In genomic region chrX:36816368-36816899, GRCm38 (mm10) we compare ENCODE assay signal across 10 mouse cellular contexts. TPM values are rescaled to one million over a fixed set of nuclear protein-coding genes. Genes with fewer than 3 reads are reported as not detected.
DNase-seq lines count a peak whose midpoint lies in the region; ATAC-seq and TF ChIP-seq lines count a peak whose summit lies in the region.
"Had no signal": no experiment of that assay in that cellular context is flagged by ENCODE, and none has a peak within 500 bp of the region (broad histone marks: within the 10 kb centered on the region; RNA-seq: fewer than 3 reads in every experiment).

No protein-coding gene starts in this region.

- WGBS in kidney, postnatal 0 days: 37% methylated on average over 8 of the region's 8 CpGs
- whole genome bisulfite sequencing in forebrain, embryonic 10.5 days: 29% methylated on average over 8 of the region's 8 CpGs
- WGBS in limb, embryonic 10.5 days: 29% methylated on average over 8 of the region's 8 CpGs

- no peaks in the 10 kb centered on the region for H3K36me3 ChIP-seq in kidney, postnatal 0 days (ENCODE audit: insufficient read depth, low read length)
- no peaks in the 10 kb centered on the region for H3K36me3 ChIP-seq in forebrain, embryonic 10.5 days (replicated peaks)
- H3K36me3 ChIP-seq in limb, embryonic 10.5 days: no peaks in the 10 kb centered on the region

- H3K9ac ChIP-seq in kidney, postnatal 0 days (ENCODE audit: low read depth, low read length): no peak overlapping the region

- no peaks in the 10 kb centered on the region for H3K27me3 ChIP-seq in kidney, postnatal 0 days (ENCODE audit: insufficient read depth, low read length)
- H3K27me3 ChIP-seq in forebrain, embryonic 10.5 days (ENCODE audit: poor library complexity, severe bottlenecking): no peaks in the 10 kb centered on the region
- no peaks in the 10 kb centered on the region for H3K27me3 ChIP-seq in limb, embryonic 10.5 days (ENCODE audit: low read depth, poor library complexity, severe bottlenecking)

- DNase-seq in kidney, postnatal 0 days (ENCODE audit: low spot score): no peak
- no peak for DNase-seq in kidney, postnatal 36 days
- DNase-seq in forebrain, embryonic 10.5 days (ENCODE audit: extremely low spot score, low spot score): no peak
- no peak for DNase-seq in limb, embryonic 10.5 days (ENCODE audit: low spot score)
- DNase-seq in retina, postnatal 1 day: peak; percentile 28
- no peak for DNase-seq in urinary bladder, postnatal 4 days (ENCODE audit: low spot score in 2 of 2)
- no peak for DNase-seq in right cerebral cortex, postnatal 14 days
- no peak for DNase-seq in left cerebral cortex, adult 11 months (ENCODE audit: low spot score)

- H3K27ac ChIP-seq in kidney, postnatal 0 days: peak overlapping the region; percentile 71
- peak overlapping the region; percentile 81 for H3K27ac ChIP-seq in forebrain, embryonic 10.5 days
- peak overlapping the region; percentile 82 for H3K27ac ChIP-seq in limb, embryonic 10.5 days
- H3K27ac ChIP-seq: left cerebral cortex, adult 2 months had no signal

- ATAC-seq in kidney, postnatal 0 days (replicated peaks; ENCODE audit: low FRiP score, low read depth): peak; percentile 33; the same call in 1 of the 2 replicates

- no peak for TF ChIP-seq CTCF in kidney, postnatal 0 days (IDR thresholded peaks at IDR 0.05; ENCODE audit: low read depth)

- no peaks in the 10 kb centered on the region for H3K4me1 ChIP-seq in kidney, postnatal 0 days (replicated peaks; ENCODE audit: insufficient read depth, low read length)
- peaks cover 26% of the 10 kb centered on the region for H3K4me1 ChIP-seq in forebrain, embryonic 10.5 days
- peaks cover 8% of the 10 kb centered on the region for H3K4me1 ChIP-seq in limb, embryonic 10.5 days

- no peaks in the 10 kb centered on the region for H3K9me3 ChIP-seq in kidney, postnatal 0 days (replicated peaks; ENCODE audit: low read length)
- H3K9me3 ChIP-seq in forebrain, embryonic 10.5 days: no peaks in the 10 kb centered on the region
- H3K9me3 ChIP-seq in limb, embryonic 10.5 days (replicated peaks): no peaks in the 10 kb centered on the region

- peak overlapping the region; percentile 43 for H3K4me2 ChIP-seq in kidney, postnatal 0 days (ENCODE audit: low read length)

- H3K4me3 ChIP-seq in kidney, postnatal 0 days (replicated peaks; ENCODE audit: low read depth, low read length): 0 out of 2 replicates have a peak overlapping the region, but pooled peaks have one; percentile 5
- peak overlapping the region; percentile 37 for H3K4me3 ChIP-seq in forebrain, embryonic 10.5 days
- H3K4me3 ChIP-seq in limb, embryonic 10.5 days: peak overlapping the region; percentile 36
- H3K4me3 ChIP-seq: left cerebral cortex, adult 2 months; myocyte had no signal

RNA-seq across cellular contexts. Expression of gene Slc25a5, which starts 21.0 kb away (rescaled TPM):
- 1,543 and 1,561 TPM in 2 replicates for polyA plus RNA-seq in kidney, postnatal 0 days (2015; fragmentation: Nextera tagmentation; extraction: Ambion mirVana)
- polyA plus RNA-seq in forebrain, embryonic 10.5 days (2016; fragmentation: Nextera tagmentation; extraction: Ambion mirVana): 867 and 903 TPM in 2 replicates
- 728 and 870 TPM in 2 replicates for polyA plus RNA-seq in limb, embryonic 10.5 days (2016; fragmentation: Nextera tagmentation; extraction: Ambion mirVana)

RNA-seq across cellular contexts. Expression of gene Ube2a, which starts 57.3 kb away (rescaled TPM):
- 157 and 163 TPM in 2 replicates for polyA plus RNA-seq in kidney, postnatal 0 days (2015; fragmentation: Nextera tagmentation; extraction: Ambion mirVana)
- polyA plus RNA-seq in forebrain, embryonic 10.5 days (2016; fragmentation: Nextera tagmentation; extraction: Ambion mirVana): 126 and 131 TPM in 2 replicates
- polyA plus RNA-seq in limb, embryonic 10.5 days (2016; fragmentation: Nextera tagmentation; extraction: Ambion mirVana): 125 TPM in 2 replicates

RNA-seq across cellular contexts. Expression of gene C330007P06Rik, which starts 57.5 kb away (rescaled TPM):
- 22.5 and 26.4 TPM in 2 replicates for polyA plus RNA-seq in kidney, postnatal 0 days (2015; fragmentation: Nextera tagmentation; extraction: Ambion mirVana)
- polyA plus RNA-seq in forebrain, embryonic 10.5 days (2016; fragmentation: Nextera tagmentation; extraction: Ambion mirVana): 32.7 and 33.0 TPM in 2 replicates
- polyA plus RNA-seq in limb, embryonic 10.5 days (2016; fragmentation: Nextera tagmentation; extraction: Ambion mirVana): 32.0 and 32.6 TPM in 2 replicates
